Mouse (Mus musculus): Measurements from ENCODE around the gene Pik3r5. TPM values are rescaled to one million over a fixed set of nuclear protein-coding genes. Genes with fewer than 3 reads are reported as not detected.

Pik3r5 gene
- polyA plus RNA-seq (2012; rRNA removed), result 2.1 and 2.6 TPM in 2 replicates

DNA sequence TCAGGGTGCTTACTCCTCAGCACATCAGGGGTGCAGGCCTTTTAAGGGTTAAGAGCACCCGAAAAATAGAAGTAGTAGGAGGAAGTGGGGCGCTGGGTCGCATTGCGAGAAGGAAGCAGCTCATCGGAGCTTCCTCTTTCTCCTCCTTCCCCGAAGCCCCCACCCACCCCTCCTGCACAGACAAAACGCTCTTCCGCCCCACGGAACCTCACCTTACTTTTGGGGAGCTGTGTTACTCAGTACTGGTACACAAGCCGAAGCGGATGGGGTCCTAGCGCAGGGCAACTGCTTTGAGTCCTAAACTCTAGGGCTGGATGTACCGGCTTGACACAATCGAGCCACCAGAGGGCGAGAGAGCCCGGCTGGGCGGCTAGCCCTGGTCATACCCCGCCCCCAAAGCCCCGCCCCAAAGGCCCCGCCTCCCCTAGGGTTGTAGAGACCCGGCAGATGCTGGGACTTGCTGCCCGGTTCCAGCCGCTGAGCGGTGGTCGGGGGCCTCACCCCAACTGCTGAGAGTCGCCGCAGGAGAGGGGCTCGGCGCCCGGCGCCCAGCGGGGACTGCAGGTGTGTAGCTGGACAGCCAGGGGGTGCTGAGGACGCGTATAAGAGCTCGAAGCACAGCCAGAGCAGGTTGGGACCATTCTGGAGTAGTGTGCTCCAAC is at the start of gene Pik3r5:
TSS of gene Pik3r5 (plus strand) at position 423 of the 662 bp plus-strand sequence.

DNA sequence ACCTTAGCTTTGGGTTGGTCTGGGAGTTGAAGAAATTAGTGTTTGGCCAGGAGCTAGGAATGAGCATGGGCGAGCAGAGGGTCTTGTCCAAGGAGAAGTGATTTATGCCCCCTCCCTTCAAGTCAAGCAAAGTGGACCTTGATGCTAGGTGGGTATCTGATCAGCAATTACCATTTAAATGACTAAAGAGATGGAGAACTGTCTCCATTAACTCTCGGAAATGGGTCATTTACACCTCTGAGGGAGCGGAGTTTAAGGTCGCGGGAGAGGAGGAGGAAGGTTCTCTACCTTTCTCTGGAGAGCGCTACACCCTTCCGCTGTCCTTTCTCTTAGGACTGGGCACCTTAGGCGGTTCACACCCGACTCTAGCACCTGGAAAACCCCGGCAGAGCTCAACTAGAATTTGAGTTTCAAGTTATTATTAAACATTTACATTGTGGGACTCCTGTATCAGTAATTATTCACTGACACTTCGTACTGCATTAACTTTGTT is 31.1 kb upstream of the Pik3r5 start, which contains the start of gene Ntn1:
TSS of gene Ntn1 (minus strand) at position 97 of the 493 bp plus-strand sequence.

DNA sequence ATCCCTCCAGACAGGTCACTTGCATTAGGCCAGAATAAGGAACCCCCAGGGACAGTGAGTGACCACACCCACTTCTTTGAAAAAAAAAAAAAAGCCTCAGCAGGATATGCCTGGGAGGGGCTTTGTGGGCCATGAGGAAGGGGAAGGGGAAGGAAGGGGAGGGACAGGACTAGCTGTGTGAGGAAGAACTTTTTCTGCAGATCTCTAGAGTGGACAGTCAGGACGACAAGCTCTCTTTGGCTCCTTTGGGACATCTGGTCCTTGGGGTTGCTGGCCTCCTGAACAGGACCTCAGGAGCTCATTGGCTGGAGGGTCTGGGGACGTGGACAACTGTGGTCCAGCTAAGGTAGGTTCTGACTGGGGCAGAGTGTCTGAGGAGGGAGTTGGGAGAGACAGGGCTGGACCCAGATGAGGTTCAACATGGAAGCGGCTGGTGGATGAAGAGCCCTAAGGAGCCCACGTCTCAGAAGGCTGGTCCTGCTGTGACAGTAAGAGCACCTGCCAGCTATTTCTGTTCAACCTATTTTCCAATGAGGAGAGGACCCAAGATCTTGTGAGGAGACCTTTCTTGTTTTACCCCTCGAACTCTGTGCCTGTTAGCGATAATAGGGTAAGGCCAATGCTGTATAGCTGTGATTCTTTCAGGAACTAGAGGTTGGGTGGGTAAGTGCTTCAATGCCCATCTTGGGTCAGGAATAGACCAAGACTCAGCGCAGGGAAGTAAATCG is 71.1 kb downstream of the Pik3r5 start, which contains the start of gene Pik3r6:
TSS of gene Pik3r6 (plus strand) at position 118 of the 728 bp plus-strand sequence.

Other genes with a start within 250 kb of the Pik3r5 start
- 14.1 and 15.7 TPM in 2 replicates for gene Ntn1, start 31.3 kb upstream of the Pik3r5 start, polyA plus RNA-seq (2012; rRNA removed)
- 1.2 and 1.3 TPM in 2 replicates for gene Pik3r6, start 70.9 kb downstream of the Pik3r5 start, polyA plus RNA-seq (2012; rRNA removed)
- gene Mfsd6l, start 124.1 kb downstream of the Pik3r5 start, polyA plus RNA-seq (2012; rRNA removed), result 0.70 and 0.80 TPM in 2 replicates
- not detected in 2 replicates for gene Ccdc42, start 154.9 kb downstream of the Pik3r5 start, polyA plus RNA-seq (2012; rRNA removed)